In the genomic region with DNA sequence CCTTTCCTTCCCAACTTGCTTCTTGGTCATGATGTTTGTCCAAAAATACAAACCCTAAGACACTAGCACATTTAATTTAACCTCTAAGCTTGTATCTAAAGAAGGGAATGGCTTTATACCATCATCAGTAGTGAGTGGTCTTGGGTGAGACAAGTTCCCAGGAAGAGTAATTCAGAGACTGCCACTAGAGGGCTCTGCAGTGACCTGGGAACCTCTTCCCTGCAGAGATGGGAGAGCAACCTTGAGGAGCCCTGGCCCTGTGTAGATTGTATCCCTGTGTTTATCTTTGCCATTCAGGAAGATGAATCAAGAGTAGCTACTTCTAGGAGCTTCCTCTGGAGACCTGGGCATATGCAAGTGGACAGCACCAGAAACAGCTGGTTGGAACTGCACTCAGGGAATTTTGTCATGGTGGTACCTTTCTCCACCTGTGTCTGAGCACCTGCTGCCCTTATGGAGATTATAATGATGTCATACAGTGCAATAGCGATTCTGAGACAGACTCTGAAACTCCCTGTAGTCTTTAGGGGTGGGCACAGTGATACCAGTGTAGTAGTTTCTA, we compare ENCODE assay signal across 9 mouse cellular contexts. TPM values are rescaled to one million over a fixed set of nuclear protein-coding genes. Genes with fewer than 3 reads are reported as not detected.
DNase-seq lines count a peak whose midpoint lies in the region; ATAC-seq and TF ChIP-seq lines count a peak whose summit lies in the region.
"Had no signal": no experiment of that assay in that cellular context is flagged by ENCODE, and none has a peak within 500 bp of the region (broad histone marks: within the 10 kb centered on the region; RNA-seq: fewer than 3 reads in every experiment).

No protein-coding gene starts in this region.

- no peaks in the 10 kb centered on the region for H3K79me2 ChIP-seq in liver, adult 2 months (ENCODE audit: control insufficient read depth, insufficient read depth, low read length)

- no peak overlapping the region for H3K4me3 ChIP-seq in liver, adult 2 months (ENCODE audit: insufficient read depth, low read depth, low read length)
- H3K4me3 ChIP-seq in liver, embryonic 11.5 days (ENCODE audit: low read depth, low read length): no peak overlapping the region
- no peak overlapping the region for H3K4me3 ChIP-seq in lung, adult 2 months (replicated peaks; ENCODE audit: extremely low read depth, low read depth, low read length)

- no peaks in the 10 kb centered on the region for H3K36me3 ChIP-seq in liver, adult 2 months (ENCODE audit: control insufficient read depth, insufficient read depth, low read length)
- H3K36me3 ChIP-seq in liver, embryonic 11.5 days (ENCODE audit: control insufficient read depth, insufficient read depth, low read length): no peaks in the 10 kb centered on the region

- no peaks in the 10 kb centered on the region for H3K9me3 ChIP-seq in liver, embryonic 11.5 days (ENCODE audit: control insufficient read depth, low read length)

- no peak overlapping the region for H3K27ac ChIP-seq in liver, adult 2 months (replicated peaks; ENCODE audit: insufficient read depth, low read depth, low read length)
- H3K27ac ChIP-seq in liver, embryonic 11.5 days (ENCODE audit: low read depth, low read length): no peak overlapping the region
- H3K27ac ChIP-seq: macrophage had no signal

- peak; percentile 67 for TF ChIP-seq CTCF in liver, adult 2 months (IDR thresholded peaks at IDR 0.05; ENCODE audit: low read depth, low read length)
- peak; percentile 67 for TF ChIP-seq CTCF in lung, adult 2 months (IDR thresholded peaks at IDR 0.05; ENCODE audit: insufficient read depth, low read length)

- no peak for ATAC-seq in liver, embryonic 11.5 days (replicated peaks; ENCODE audit: low FRiP score)

- no peak for TF ChIP-seq POLR2A in liver, adult 2 months (IDR thresholded peaks at IDR 0.05; ENCODE audit: extremely low read depth, insufficient read depth, low read length)
- no peak for TF ChIP-seq POLR2A in lung, adult 2 months (IDR thresholded peaks at IDR 0.05; ENCODE audit: borderline replicate concordance, extremely low read depth, low read depth, low read length)

- no peaks in the 10 kb centered on the region for H3K4me1 ChIP-seq in liver, adult 2 months (ENCODE audit: control insufficient read depth, insufficient read depth, low read length)
- H3K4me1 ChIP-seq in liver, embryonic 11.5 days (replicated peaks; ENCODE audit: control insufficient read depth, insufficient read depth, low read length): no peaks in the 10 kb centered on the region
- no peaks in the 10 kb centered on the region for H3K4me1 ChIP-seq in lung, adult 2 months (ENCODE audit: control insufficient read depth, insufficient read depth, low read length)

- no peak overlapping the region for H3K4me2 ChIP-seq in liver, embryonic 11.5 days

- no peak overlapping the region for H3K9ac ChIP-seq in liver, adult 2 months (ENCODE audit: low read depth, low read length)
- H3K9ac ChIP-seq in liver, embryonic 11.5 days (ENCODE audit: low read depth, low read length): no peak overlapping the region

- DNase-seq in liver, adult 2 months (ENCODE audit: extremely low read depth, low read depth, low spot score): peak; percentile 27
- no peak for DNase-seq in liver, embryonic 11.5 days (ENCODE audit: low spot score)
- peak; percentile 17 for DNase-seq in adipocyte (ENCODE audit: low spot score)
- peak; percentile 76 to 77 for DNase-seq in cerebellum, postnatal 14 days
- peak; percentile 39 for DNase-seq in induced T-regulatory cell, adult 2 months (ENCODE audit: low read depth)
- DNase-seq in lung, adult 2 months: peak; percentile 17
- DNase-seq in retina, postnatal 7 days (ENCODE audit: low read depth, low spot score): peak; percentile 37
- no peak for DNase-seq in T-cell, adult 2 months (ENCODE audit: low spot score)

- 12% methylated on average over 1 of the region's 1 CpGs for WGBS in liver, adult 2 months
- WGBS in liver, embryonic 11.5 days: 19% methylated on average over 1 of the region's 1 CpGs
- WGBS in lung, adult 2 months: 23% methylated on average over 1 of the region's 1 CpGs

- peaks cover 8% of the 10 kb centered on the region for H3K27me3 ChIP-seq in liver, adult 2 months (ENCODE audit: control insufficient read depth, insufficient read depth, low read length)
- H3K27me3 ChIP-seq in liver, embryonic 11.5 days (replicated peaks; ENCODE audit: control insufficient read depth, insufficient read depth, low read length): peaks cover 31% of the 10 kb centered on the region

RNA-seq across cellular contexts. Expression of a gene that starts 1.0 kb away (rescaled TPM):
- total RNA-seq in liver, adult 2 months (2014; rRNA removed): not detected in 2 replicates
- not detected in 2 replicates for polyA plus RNA-seq in liver, adult 2 months (2012; rRNA removed)
- 0.07 TPM in 1 of 2 replicates, not detected in the other for polyA plus RNA-seq in liver, embryonic 11.5 days (2014; fragmentation: Nextera tagmentation; extraction: Ambion mirVana)
- polyA plus RNA-seq in lung, adult 2 months (2012; rRNA removed): 0.35 and 0.91 TPM in 2 replicates
- polyA plus RNA-seq: macrophage had no signal

Comparison
In these comparisons a context has a peak if more than half of its experiments do, and no peak if none do; other contexts are left out.
1. DNase-seq: peak in liver, adult 2 months (single experiment), adipocyte (single experiment), cerebellum, postnatal 14 days (2 of 2), induced T-regulatory cell, adult 2 months (single experiment), lung, adult 2 months (single experiment) and retina, postnatal 7 days (single experiment); none in liver, embryonic 11.5 days (single experiment) and T-cell, adult 2 months (single experiment).